Mouse (Mus musculus): ENCODE data around the gene Itgb1.

Itgb1 gene

GRCm38 (mm10) chr8:128685507-128686428 lies at the start of gene Itgb1:
Gene Itgb1 (plus strand): TSS chr8:128685654.
- peak; percentile 91 for DNase-seq (ENCODE audit: low spot score)

GRCm38 (mm10) chr8:128643104-128643503 lies 42.4 kb upstream of the Itgb1 start:
- DNase-seq (ENCODE audit: low spot score): no peak

- no peak for DNase-seq (ENCODE audit: low spot score)
Measured at GRCm38 (mm10) chr8:128645452-128645851, 40.0 kb upstream of the Itgb1 start.

- no peak for DNase-seq (ENCODE audit: low spot score)
Measured at GRCm38 (mm10) chr8:128646456-128646855, 39.0 kb upstream of the Itgb1 start.

GRCm38 (mm10) chr8:128648071-128648470 lies 37.4 kb upstream of the Itgb1 start:
- peak; percentile 7 for DNase-seq (ENCODE audit: low spot score)

GRCm38 (mm10) chr8:128650331-128650855 lies 35.1 kb upstream of the Itgb1 start:
- DNase-seq (ENCODE audit: low spot score): no peak

GRCm38 (mm10) chr8:128652399-128653109 lies 32.9 kb upstream of the Itgb1 start:
- DNase-seq (ENCODE audit: low spot score): peak; percentile 26

- no peak for DNase-seq (ENCODE audit: low spot score)
Measured at GRCm38 (mm10) chr8:128653642-128654364, 31.7 kb upstream of the Itgb1 start.

GRCm38 (mm10) chr8:128654365-128655099 lies 30.9 kb upstream of the Itgb1 start:
- DNase-seq (ENCODE audit: low spot score): peak; percentile 50

GRCm38 (mm10) chr8:128662144-128662543 lies 23.3 kb upstream of the Itgb1 start:
- DNase-seq (ENCODE audit: low spot score): no peak

- no peak for DNase-seq (ENCODE audit: low spot score)
Measured at GRCm38 (mm10) chr8:128662696-128663095, 22.8 kb upstream of the Itgb1 start.

GRCm38 (mm10) chr8:128663106-128663505 lies 22.3 kb upstream of the Itgb1 start:
- no peak for DNase-seq (ENCODE audit: low spot score)

- DNase-seq (ENCODE audit: low spot score): no peak
Measured at GRCm38 (mm10) chr8:128666576-128667263, 18.7 kb upstream of the Itgb1 start.

- DNase-seq (ENCODE audit: low spot score): no peak
Measured at GRCm38 (mm10) chr8:128671813-128672212, 13.6 kb upstream of the Itgb1 start.

GRCm38 (mm10) chr8:128672441-128672840 lies 13.0 kb upstream of the Itgb1 start:
- DNase-seq (ENCODE audit: low spot score): no peak

- no peak for DNase-seq (ENCODE audit: low spot score)
Measured at GRCm38 (mm10) chr8:128672950-128673349, 12.5 kb upstream of the Itgb1 start.

GRCm38 (mm10) chr8:128675848-128676629 lies 9.4 kb upstream of the Itgb1 start:
- DNase-seq (ENCODE audit: low spot score): no peak

- DNase-seq (ENCODE audit: low spot score): no peak
Measured at GRCm38 (mm10) chr8:128679909-128680308, 5.5 kb upstream of the Itgb1 start.

- DNase-seq (ENCODE audit: low spot score): no peak
Measured at GRCm38 (mm10) chr8:128680548-128681325, 4.7 kb upstream of the Itgb1 start.
